Mouse (Mus musculus) right cerebral cortex, postnatal 36 days (tissue): ENCODE results near the gene Bhmt.
"Not testable (repeated sequence)": the region's sequence is repeated elsewhere in the genome, so short reads cannot be mapped to it uniquely, and the experiment has no call there.

Experiments
- DNase-seq, 2 experiments: peaks; one replicate each; pipeline ENCODE4 v3.0.0; 2022; ENCODE audit warnings: low spot score in 2 of 2, mixed read lengths in 1 of 2

The Bhmt gene

DNA sequence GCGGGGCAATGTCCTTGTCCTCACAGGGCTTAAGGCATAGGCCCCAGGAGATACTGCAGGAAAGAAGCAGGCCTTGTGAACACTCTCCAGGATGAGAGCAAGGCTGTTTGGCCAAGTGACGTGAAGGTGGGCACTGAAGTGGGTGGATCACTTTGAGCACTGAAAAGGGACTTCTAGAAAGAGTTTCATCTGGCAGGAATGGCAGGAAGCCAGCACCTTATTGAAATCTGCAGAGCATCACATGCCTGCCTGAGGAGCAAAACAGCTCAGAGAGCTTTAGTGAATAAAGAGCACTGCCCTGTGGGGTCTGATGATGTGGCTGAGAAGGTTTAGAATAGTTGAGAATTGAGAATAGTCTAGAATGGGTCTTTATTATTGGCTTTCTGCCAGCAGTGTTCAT is 29.3 kb downstream of the Bhmt start:
- DNase-seq = peak in 1 of 2 experiments; percentile 18

- DNase-seq = peak in 1 of 2 experiments; percentile 58
Observed at GRCm38 (mm10) chr13:93607701-93608100, 30.1 kb downstream of the Bhmt start.

GRCm38 (mm10) chr13:93606868-93607578 is 30.7 kb downstream of the Bhmt start:
- DNase-seq = peak; percentile 20 to 60

GRCm38 (mm10) chr13:93604698-93605097 is 33.1 kb downstream of the Bhmt start:
- peak; percentile 37 to 54 for DNase-seq

- no peak for DNase-seq
Observed at GRCm38 (mm10) chr13:93601527-93601926, 36.2 kb downstream of the Bhmt start.

DNA sequence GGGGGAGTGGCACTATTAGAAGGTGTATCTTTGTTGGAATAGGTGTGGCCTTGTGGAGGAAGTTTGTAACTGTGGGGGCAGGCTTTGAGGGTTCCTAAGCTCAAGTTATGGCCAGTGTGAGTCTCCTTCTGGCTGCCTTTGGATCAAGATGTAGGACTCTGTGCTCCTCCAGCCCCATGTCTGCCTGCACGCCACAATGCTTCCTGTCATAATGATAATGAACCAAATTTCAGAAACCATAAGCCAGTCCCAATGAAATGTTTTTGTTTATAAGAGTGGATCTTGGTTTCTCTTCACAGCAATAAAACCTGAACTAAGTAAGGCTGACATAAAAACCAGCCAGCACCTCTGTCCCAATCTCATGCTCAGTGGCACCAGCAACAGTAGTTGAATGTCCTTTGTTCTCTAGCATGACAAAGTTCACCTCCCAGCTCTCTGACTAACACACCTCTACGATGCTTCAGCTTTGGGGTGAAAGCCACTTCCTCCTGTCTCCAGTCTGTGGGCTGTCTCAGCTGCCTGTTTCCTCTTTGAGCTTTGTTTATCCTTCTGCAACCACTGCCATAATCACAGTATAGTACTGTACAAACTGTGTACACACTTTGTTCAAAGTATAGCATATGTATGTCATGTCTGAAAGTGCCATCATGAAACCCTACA is 44.6 kb downstream of the Bhmt start:
- no peak for DNase-seq

- DNase-seq = not testable (repeated sequence)
Observed at GRCm38 (mm10) chr13:93582526-93582925, 55.2 kb downstream of the Bhmt start.

DNA sequence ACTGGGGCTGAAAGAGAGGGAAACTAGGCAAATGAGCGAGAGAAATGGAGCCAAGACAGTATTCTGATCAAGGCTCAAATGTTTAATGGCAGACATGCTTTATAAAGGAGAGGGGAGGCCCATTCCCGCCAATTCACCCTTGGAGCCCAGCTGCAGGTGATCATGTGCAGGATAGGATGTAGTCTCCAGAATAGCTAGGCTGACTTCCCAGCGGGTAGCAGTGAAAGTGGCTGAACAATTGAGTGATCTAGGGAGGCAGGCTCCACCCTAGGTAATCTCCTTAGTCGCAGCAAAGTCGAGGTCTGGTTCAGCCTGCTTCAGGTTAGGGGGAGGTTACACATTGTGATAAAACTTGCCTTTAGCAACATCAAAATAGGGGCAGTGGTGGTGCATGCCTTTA is 57.3 kb downstream of the Bhmt start:
- DNase-seq = no peak

DNA sequence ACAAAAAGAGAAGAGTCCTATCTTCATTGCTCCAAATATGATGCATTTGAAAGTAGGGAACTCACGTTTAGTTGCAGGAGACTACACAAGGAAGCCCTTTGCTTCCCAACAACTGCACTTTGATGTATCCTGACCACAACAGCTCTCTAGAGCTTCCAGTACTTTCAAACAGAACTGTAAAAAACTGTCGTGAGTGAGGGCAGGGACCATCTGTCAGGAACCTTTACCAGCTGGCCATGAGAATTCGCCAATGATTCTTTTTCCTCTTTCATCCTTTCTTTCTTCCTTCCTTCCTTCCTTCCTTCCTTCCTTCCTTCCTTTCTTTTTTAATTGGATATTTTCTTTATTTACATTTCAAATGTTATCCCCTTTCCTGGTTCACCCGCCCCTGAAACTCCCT is 68.1 kb downstream of the Bhmt start:
- no peak for DNase-seq
